Mouse (Mus musculus) frontal cortex, adult 2 months (tissue): ENCODE results near the gene Folh1. TPM values are rescaled to one million over a fixed set of nuclear protein-coding genes. Genes with fewer than 3 reads are reported as not detected.
"Not testable (repeated sequence)": the region's sequence is repeated elsewhere in the genome, so short reads cannot be mapped to it uniquely, and the experiment has no call there.

ENCODE experiments used
- DNase-seq, 2 experiments: peaks; one replicate each; pipeline ENCODE4 v3.0.0; 2022; ENCODE audit warnings: low spot score in 1 of 2; ENCODE audit errors: extremely low spot score in 1 of 2
- polyA plus RNA-seq: library from polyadenylated mRNA; depleted of rRNA; stranded (reverse); fragments of >200 nt; gene quantifications from 2 replicates; pipeline ENCODE4 v1.2.3, GENCODE M21; 2012; rRNA removed

The Folh1 gene
- polyA plus RNA-seq = 3.2 and 4.3 TPM in 2 replicates

- peak in 1 of 2 experiments; percentile 25 for DNase-seq
These were observed at the start of gene Folh1 for GRCm38 (mm10) chr7:86775617-86776325. Gene Folh1 (minus strand): TSS chr7:86775943.

- no peak for DNase-seq
These were observed 40.7 kb upstream of the Folh1 start for GRCm38 (mm10) chr7:86816466-86816865.

GRCm38 (mm10) chr7:86815716-86816115 lies 40.0 kb upstream of the Folh1 start:
- DNase-seq = not testable (repeated sequence)

GRCm38 (mm10) chr7:86815241-86815640 lies 39.5 kb upstream of the Folh1 start:
- not testable (repeated sequence) for DNase-seq

DNA sequence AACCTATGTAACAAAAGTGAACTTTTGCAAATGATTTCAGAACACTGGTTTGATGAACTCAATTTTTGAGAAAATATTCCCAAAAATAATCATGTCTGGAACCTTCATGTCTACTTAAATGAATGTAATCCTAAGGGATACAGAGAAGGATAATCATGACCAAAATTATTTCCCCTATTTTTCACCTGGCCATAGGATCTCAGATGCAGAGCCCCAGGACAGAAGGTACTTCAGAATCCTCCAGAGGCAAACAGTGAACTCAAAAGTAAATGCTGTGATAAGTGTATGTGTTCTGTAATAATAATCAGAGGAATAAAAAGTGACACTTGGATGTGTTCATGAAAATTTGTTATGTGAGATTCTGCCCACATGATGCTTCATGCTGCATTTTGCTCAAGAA lies 19.0 kb upstream of the Folh1 start, which contains the start of gene Vmn2r77:
Gene Vmn2r77, plus strand, starts transcription at position 301 of the 400 bp plus-strand sequence.
- DNase-seq = no peak

DNA sequence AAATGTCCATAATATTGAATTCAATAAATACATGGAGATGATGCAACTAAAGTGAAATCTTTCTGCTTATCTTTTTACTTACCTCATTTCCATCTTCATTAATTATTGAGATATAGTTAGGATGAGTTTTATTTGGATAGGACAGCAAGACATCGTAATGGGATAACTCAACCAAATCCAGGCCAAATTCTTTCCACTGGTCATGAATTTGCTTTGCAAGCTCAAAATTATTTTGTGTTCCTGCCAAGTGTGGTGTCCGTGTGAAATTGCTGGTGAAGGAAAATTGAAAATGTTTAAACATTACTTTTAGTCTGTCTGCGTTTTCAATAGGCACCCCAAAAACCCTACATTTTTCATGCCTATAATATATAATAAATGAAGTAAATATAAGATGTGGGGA lies 4.1 kb downstream of the Folh1 start:
- DNase-seq = no peak

- DNase-seq = no peak
These were observed 11.1 kb downstream of the Folh1 start for GRCm38 (mm10) chr7:86764628-86765027.

DNA sequence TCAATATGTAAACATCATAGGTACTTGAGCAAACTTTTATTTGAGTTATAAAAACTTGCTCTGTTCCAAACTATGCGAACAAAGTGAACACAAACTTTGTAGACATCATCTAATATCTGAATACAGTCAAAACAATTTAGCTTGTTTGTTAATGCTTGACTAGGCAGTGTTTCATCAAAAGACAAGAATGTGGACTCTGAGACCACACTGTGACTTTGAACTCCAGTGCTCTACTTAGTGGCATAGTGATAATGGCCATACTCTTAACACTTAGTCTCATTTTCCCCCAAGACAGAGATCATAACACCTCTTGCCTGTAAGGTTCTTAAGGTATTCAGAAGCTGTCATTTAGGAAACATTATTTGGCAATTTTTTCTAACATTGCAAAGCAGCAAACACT lies 15.0 kb downstream of the Folh1 start:
- DNase-seq = no peak

GRCm38 (mm10) chr7:86725013-86725412 lies 50.7 kb downstream of the Folh1 start:
- no peak for DNase-seq

DNA sequence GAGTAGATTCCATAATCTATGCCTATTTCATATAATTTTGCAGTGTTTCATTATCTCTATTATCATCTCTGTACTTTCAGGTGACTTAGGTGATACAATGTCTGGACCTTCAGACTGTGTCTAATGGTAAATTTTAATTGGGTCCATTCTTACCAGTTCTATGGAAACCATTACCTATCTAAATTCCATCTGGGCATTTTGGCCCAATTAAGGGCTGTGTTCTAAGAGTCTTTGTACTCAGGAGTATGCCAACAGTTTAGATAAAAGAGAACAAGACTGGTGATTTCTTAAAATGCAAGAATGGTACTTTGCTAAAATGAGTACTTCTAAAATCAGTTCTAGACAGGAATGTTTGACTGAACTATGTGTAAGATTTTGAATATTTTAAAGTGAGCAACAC lies 87.7 kb downstream of the Folh1 start, which contains the start of gene Olfr292:
Gene Olfr292, plus strand, starts transcription at position 301 of the 400 bp plus-strand sequence.
- no peak for DNase-seq

Other genes starting within 250 kb of the Folh1 start
- not detected in 2 replicates for gene Olfr295, start 192.1 kb downstream of the Folh1 start, polyA plus RNA-seq
- not detected in 2 replicates for gene Olfr294, start 159.3 kb downstream of the Folh1 start, polyA plus RNA-seq
- not detected in 2 replicates for gene Olfr293, start 126.9 kb downstream of the Folh1 start, polyA plus RNA-seq
- not detected in 2 replicates for gene Olfr292, start 87.6 kb downstream of the Folh1 start, polyA plus RNA-seq
- gene Vmn2r77, start 19.1 kb upstream of the Folh1 start, polyA plus RNA-seq = not detected in 2 replicates
- gene Vmn2r78, start 139.2 kb upstream of the Folh1 start, polyA plus RNA-seq = not detected in 2 replicates
- not detected in 2 replicates for gene Vmn2r79, start 220.2 kb upstream of the Folh1 start, polyA plus RNA-seq